Mouse (Mus musculus) right cerebral cortex, postnatal 4 days (tissue): ENCODE results near the gene Memo1.
"Not testable (repeated sequence)": the region's sequence is repeated elsewhere in the genome, so short reads cannot be mapped to it uniquely, and the experiment has no call there.

Source experiments
- DNase-seq: peaks from one replicate; pipeline ENCODE4 v3.0.0-alpha.2; 2022

Gene Memo1

DNA sequence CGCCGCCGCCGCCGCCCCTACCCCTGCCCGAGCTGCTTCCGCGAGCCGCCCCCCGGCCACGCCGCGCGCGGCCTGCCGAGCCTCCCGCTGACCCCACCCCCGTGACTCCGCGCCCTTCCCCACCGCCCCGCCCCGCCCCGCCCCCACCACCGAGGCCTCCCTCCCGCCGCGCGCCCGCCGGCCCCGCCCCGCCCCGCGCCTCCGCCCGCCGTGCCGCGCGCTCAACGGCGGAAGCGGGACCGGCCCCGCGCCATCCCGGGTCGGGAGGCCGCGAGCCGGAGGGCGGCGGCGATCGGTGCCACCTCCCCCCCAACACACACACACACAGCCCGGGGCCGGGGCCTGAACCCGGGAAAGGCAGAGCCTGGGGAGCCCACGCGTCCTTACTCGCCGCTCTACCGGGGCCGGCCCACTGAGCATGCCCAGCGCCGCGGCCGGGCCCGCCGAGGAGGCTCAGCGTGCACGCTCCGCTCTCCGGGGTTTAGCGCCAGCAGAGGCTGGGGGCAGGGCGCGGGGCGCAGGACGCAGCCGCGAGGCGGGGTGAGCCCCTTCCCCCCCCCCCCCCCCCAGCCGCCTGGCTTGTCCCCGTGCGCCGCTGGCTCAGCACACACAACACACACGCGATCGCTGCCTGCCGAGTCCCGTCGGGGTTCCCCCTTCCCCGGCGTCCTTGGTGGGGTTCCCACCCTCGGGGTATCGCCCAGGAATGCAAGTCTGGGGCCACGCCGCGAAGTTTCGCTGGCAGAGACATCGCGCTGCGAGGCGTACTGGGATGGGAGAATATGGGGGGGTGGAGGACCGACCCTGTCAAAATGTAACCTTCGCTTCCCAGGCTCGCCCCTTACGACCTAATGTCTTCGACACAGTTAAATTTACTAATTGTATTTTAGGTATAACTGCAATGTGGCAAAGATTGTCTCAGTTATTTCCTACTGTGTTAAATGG lies at the start of gene Memo1:
TSS of gene Memo1 (minus strand) at position 496 of the 945 bp plus-strand sequence.
- DNase-seq, result peak; percentile 85

DNA sequence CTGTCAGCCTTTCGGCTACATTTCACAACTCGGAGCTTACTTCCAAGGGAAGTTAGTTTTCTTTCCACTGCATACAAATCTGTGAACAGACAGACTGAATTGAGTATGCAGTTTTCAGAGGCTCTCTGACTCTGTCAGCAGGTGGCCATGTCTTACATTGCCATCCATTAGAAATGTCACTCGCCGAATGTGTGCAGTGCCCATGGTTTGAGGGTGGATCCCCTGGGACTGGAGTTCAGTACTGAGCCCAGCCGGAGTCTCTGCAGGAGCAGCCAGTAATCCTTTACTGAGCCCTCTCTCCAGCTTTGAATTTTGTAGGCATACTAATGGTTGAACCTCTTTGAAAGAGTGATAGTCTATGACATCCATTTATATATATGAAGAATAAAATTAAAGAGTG lies 45.8 kb upstream of the Memo1 start:
- DNase-seq, result no peak

DNA sequence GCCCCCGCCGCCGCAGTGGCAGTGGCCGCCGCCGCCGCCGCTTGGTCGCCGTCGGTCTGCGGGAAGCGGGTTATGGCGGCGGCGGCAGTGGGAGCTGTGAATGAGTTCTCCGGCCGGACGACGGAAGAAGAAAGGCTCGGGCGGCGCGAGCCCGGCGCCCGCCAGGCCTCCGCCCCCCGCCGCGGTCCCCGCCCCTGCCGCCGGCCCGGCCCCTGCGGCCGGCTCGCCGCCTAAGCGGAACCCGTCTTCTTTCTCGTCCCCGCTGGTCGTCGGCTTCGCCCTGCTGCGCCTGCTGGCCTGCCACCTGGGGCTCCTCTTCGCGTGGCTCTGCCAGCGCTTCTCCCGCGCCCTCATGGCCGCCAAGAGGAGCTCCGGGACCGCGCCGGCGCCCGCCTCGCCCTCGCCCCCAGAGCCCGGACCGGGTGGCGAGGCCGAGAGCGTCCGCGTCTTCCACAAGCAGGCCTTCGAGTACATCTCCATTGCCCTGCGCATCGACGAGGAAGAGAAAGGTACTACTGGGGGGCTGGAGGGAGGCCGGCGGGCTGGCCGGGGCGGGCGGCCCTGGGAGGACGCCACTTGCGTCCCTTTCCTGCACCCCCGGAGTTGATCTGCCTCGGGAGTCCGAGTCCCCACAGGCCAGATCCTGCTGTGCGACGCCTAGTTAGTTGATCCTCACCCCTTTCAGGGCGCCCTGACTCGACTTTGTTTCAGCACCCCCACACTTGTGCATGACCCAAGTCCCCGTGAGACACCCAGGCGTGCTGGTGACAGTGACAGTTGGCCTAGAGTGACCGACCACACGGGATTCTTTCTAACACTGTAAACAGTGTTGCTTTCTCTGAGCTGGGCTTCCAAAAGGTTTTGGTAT lies 43.9 kb upstream of the Memo1 start, which contains the start of gene Spast:
TSS of gene Spast (plus strand) at position 51 of the 868 bp plus-strand sequence.
- peak; percentile 55 for DNase-seq

DNA sequence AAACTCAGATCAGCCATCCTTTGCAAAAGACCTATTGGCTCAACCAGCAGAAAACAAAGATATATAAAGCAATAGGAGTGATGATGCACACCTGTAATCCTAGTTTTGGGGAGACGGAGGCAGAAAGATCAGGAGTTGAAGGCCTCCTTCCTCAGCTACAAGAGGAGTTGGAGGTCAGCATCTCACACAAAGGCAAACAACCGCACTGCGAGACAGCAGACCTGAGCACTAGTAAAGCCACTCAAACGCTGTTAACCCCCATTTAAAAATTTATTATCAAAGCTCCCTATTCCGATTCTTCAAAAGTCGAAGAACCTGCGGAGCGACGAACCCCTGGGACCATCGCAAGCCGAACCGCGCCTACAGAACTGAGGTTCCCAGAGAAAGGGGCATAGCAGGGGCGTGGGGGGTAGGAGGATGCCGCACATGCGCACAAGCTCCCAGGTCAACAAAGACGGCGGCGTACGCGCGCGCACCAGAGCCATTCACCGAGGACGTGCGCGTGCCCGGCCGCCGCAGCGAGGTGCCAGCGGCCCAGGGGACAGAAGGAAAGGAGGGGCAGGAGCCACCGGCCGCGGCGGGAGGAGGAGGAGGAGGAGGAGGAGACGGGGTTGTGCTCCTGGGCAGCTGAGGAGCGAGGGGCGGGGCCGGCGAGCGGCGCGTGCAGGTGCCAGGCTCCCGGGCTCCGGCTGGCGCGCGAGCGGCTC lies 43.1 kb upstream of the Memo1 start:
- peak; percentile 97 for DNase-seq

DNA sequence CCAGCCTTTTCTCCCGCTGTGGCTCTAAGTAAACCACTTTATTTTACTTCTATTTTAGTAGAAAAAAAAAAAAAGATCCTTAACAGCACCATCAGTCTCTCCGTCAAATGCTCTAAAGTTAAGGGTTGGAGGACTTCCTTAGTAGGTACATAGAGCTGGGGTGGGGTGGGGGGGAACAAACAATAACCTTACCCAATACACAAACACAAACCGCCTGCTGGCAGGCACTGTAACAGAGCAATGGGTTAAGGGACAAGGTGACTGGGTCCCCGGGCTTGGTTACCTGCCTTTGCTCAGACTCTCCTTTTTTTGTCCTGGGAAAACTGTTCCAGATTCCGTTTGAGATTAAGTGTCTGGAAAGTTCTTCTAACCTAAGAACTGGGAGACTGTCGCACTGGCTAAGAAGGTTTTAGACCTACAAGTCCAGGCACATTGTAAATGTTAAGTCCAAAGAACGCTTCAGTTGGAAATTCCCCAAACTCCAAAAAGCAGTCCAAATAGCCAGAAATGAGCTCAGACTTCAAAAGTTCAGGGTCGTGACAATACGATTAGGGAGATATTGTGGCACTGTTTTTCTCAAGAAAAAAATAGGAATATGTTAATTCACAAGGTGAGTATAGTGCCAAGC lies 35.8 kb upstream of the Memo1 start:
- DNase-seq, result no peak

DNA sequence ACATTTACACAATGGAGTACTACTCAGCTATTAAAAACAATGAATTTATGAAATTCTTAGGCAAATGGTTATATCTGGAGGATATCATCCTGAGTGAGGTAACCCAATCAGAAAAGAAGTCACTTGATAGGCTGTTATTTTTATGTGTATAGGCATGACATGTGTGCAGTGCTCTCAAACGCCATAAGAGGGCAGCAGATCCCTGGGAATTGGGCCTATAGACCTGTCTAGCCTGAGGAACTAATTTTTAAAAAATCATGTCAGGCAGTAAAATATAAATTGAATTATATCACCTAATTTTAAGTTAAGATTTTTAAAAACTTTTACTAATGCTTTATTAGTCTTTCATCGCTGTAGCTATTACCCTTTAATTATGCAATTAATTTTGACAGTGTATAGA lies 32.8 kb upstream of the Memo1 start:
- DNase-seq, result peak; percentile 56

DNA sequence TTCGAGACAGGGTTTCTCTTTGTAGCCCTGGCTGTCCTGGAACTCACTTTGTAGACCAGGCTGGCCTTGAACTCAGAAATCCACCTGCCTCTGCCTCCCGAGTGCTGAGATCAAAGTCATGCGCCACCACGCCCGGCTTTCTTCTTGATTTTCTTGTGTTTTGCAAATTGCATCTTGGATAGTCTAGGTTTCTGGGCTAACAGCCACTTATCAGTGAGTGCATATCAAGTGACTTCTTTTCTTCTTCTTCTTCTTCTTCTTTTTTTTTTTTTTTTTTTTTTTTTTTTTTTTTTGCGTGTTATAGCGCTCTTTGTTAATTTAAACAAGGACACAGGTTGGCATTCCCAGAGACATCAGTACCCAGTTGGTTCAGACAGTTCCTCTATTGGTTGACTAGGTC lies 31.9 kb upstream of the Memo1 start:
- not testable (repeated sequence) for DNase-seq

DNA sequence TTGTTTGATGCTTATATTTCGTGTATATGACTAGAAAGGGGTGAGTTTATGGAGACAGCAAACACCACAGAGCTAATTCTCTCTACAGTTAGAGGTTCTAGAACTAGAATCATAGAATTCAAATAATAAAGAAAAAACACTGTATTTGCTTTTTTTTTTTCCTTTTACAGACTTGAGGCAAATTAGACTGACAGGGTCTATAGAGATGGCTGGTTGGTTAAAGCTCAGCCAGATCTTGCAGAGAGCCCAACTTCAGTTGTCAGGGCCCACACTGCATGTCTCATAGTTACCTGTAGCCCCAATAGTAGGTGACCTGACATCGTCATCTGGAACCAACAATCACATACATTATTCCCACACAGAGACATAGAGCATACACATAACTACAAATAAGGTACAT lies 28.5 kb upstream of the Memo1 start, which contains the start of gene Dpy30:
TSS of gene Dpy30 (minus strand) at position 101 of the 400 bp plus-strand sequence.
- no peak for DNase-seq

DNA sequence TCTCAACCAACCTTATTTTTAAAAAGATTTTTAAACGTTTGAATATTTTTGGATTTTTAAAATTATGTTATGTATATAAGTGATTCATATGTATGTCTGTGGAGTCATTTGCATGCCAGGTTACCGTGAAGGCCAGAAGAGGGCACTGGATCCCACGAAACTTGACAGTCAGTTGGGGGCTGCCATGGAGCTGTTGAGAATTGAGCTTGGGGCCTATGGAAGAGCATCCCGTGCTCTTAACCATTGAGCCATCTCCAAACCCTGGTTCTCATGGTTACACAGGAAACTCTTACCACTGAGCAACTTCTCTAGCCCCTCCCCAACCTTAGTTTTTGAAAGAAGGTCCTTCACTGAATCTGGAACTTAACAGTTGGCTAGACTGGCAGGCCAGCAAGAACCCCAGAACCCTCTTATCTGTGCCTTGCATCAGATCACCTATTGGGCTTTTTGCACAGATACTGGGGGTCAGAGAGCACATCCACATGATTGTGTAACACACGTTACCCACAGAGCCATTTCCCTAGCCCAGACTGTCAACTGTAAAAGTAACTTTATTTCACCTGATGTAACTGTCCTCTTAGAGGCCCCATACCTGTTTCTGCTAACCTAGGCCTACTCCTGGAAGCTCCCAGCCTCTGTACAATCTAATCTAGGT lies 27.2 kb upstream of the Memo1 start:
- DNase-seq, result no peak

DNA sequence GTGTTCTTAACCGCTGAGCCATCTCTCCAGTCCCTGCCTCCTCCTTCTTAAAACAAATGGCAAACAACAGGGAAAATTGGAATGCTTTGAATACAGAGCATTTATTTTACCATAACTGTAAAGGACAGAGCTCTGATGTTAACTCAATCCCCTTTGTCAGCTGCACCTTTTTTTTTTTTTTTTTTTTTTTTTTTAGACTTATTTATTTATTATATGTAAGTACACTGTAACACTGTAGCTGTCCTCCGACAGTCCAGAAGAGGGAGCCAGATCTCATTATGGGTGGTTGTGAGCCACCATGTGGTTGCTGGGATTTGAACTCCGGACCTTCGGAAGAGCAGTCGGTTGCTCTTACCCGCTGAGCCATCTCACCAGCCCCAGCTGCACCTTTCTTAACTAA lies 23.4 kb upstream of the Memo1 start:
- DNase-seq, result no peak

DNA sequence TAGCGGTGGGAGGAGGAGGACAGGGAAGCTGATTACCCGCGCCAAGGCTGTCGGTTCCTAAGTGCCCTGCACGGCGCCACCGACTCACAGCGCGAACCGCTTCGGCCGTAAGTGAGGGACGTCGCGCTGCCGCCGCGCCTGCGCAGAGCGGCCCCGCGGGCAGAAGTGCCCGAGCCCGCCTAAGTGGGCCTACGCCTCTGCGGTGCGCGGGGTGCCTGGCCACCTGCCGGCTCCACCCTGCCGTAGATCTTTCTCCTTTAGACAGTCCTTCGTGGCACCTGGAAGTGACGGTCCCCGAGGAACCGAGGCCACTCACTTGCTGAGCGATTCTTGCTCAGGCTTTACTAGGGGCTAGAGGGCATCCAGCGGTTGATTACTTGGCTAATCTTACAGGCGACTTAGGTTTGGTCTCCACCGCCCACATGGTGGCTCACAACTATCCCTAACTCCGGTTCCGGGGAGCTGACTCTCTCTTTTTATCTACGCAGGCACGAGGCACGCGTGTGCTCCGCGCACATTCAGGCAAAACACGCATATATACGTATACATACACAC lies 21.1 kb upstream of the Memo1 start:
- DNase-seq, result peak; percentile 82

DNA sequence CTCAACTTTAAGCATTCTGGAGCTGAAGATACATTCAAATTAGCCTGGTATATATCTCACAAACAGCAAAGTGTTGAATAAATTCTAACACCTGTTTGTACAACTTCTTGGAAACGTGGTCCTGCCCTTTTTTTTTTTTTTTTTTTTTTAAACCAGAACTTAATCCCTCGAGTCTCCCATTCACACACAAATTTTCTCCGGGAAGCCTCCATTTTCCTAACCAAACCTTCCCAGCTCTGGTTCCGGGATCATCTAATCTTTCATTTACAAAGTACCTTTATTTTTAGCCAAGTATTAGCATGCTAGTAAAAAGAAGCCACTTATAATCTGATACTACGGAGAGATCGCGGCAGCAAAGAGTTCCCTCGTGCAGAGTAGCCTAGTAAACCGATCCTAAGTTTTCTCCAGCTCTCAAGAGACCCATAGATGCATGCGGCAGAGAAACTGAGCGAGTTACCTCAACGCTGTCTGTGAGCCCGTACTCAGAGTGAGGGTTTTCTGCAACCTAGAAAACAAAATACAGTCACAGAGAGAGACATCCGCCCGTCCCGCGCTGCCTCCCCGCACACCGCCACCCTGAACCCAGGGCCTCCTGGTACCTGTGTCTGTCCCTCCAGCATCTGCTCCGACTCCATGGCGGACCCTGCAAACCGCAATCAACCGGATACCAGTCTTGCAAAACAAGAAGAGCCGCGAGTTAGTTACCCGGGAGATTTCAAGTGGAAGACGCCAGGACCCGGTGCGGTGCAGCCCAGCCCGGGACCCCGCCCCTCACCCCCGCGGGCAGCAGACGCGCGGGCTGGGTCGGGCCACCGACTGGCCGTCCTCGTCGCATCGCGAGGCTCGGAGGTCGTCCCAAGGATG lies 20.4 kb upstream of the Memo1 start:
- DNase-seq, result no peak

DNA sequence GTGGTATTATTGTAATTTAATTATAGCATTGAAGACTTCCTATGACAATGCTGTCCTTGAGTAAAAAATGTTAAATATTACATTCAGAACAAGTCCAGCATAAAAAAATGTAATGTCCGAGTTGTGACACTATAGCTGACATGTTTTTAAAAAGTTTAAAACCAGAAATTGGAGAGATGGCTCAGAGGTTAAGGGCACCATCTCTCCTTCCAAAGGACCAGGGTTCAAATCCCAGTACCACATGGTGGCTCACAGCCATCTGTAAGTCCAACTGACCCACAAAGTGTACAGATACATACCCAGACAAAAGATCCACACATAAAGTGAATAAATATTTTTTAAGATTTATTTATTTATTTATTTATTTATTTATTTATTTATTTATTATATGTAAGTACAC lies 10.7 kb upstream of the Memo1 start:
- DNase-seq, result no peak

DNA sequence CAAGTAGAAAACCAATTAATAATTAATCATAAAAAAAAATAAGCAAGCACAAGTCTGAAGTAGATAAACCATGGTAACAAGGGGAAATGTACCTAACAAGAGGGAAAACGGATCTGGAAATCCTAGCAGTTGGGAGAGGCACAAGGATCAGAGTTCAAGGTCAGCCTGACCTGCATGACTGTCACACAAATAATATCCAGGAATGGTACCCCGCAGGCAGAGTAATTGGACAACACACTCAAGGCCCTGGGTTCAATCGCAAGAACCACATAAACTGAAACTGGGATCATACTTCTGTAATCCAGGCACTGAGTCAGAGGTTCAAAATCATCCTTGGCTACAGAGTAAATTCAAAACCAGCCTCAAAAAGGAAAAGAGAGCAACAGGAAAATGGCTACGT lies 10.3 kb upstream of the Memo1 start:
- no peak for DNase-seq

DNA sequence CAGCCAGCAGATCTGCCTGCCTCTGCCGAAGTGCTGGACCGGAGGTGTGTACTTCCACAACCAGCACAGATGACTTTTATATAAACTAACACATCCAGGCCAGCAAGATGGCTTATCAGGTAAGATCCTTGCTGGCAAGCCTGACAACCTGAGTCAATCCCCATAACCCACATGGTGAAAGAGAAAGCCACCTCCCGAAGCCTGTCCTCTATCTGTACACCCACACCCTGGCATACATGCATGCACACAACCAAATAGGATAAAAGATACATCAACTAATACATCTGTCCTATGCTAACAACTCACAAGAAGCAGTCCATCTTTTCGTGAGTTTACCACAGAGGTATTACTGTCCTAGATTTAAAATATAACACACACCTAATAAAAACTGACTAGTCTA lies 8.7 kb upstream of the Memo1 start:
- no peak for DNase-seq

DNA sequence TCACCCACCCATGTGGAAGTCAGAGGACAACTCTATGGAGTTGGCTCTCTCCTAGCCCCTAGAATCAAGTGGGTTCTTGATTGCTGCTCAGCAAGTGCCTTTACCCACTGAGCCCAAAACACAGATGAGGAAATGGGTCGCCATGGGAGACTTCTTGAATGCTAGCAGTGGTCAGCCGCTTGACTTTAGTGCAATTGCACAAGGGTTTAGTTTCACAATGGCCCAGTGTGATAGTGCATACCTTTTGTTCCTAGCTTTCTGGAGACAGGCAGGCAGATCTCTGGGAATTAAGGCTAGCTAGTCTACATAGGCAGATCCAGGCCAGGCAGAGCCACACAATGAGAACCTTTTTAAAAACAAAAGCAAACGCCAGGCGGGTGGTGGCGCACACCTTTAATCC lies 4.8 kb upstream of the Memo1 start:
- DNase-seq, result no peak

DNA sequence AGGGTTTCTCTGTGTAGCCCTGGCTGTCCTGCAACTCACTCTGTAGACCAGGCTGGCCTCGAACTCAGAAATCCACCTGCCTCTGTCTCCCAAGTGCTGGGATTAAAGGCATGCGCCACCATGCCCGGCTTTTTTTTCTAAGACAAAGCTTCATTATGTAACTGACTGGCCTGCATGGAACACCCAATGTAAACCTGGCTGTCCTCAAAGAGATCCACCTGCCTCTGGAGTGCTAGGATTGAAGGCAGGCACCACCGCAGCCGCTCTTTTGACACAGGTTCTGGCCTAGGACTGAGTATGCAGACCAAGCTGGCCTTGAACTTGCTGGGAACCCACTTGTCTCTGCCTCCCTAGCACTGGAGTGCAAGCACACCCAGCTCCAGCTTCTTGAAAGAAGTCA lies 1.7 kb upstream of the Memo1 start:
- DNase-seq, result not testable (repeated sequence)

DNA sequence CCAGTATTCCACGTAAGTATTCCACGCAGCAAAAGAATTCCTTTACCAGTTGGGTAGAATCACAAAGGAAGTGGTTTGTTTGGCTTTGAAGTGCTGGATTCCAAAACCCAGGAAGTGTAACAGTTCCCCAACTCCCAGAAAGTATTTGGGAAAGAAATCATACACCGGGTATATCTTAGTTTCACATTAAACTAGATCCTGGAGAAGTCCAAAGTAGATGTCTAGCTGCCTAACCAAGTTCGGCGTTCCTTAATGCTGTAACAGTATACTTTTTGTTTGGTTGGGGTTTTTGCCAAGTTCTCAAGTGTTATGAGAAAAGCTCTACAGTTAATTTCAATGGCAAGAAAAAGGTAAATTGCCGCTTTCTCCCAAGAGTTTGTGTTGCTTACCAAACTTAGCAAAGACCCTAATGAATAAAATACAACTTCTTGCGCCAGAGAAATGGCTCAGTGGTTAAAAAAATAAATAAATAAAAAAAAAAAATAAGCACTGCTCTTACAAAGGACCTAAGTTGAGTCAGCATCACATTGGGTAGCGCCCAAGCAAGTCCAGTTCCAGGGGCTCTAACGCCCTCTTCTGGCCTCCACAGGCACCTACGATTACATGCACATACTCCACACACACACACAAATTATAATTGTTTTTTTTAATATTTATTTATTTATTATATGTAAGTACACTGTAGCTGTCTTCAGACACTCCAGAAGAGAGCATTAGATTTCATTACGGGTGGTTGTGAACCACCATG lies 929 bp upstream of the Memo1 start:
- DNase-seq, result no peak

DNA sequence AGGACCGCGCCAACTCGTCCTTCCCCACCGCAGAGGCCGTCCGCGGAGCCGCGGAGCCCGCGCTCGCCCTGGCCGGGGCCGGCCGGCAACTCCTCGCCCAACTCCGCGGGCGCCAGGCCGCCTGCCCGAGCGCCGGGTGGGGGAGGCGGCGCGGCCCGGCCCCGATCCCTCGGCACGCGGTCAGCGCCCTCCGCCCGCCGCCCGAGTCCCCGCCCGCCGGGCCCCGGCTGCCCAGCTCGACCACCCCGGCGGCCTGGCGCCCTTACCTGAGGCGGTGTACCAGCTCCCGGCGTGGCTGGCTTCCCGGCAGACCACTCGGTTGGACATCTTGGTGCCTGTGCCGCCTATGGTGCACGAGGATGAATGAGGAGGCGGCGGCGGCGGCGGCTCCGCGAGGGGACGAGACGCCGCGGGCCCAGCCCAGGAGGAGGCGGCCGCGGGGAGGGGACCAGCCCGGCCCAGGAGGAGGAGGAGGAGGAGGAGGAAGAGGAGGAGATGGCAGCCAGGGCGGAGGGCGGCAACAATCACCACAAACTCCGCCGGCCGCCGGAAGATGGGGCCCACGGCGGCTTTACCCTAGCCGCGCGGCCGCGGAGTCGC lies 795 bp downstream of the Memo1 start:
- peak; percentile 71 for DNase-seq
